Comparison of ENCODE assay signal across 22 mouse cellular contexts in genomic region chr19:46558009-46558408, GRCm38 (mm10). TPM values are rescaled to one million over a fixed set of nuclear protein-coding genes. Genes with fewer than 3 reads are reported as not detected.
DNase-seq lines count a peak whose midpoint lies in the region; ATAC-seq lines count a peak whose summit lies in the region.
"Had no signal": no experiment of that assay in that cellular context is flagged by ENCODE, and none has a peak within 500 bp of the region (broad histone marks: within the 10 kb centered on the region; RNA-seq: fewer than 3 reads in every experiment).

No protein-coding gene starts in this region.

- H3K4me3 ChIP-seq in limb, embryonic 11.5 days (ENCODE audit: low read depth, low read length) = no peak overlapping the region
- no peak overlapping the region for H3K4me3 ChIP-seq in limb, embryonic 10.5 days
- H3K4me3 ChIP-seq in midbrain, embryonic 11.5 days (ENCODE audit: low read depth, low read length) = no peak overlapping the region
- no peak overlapping the region for H3K4me3 ChIP-seq in midbrain, embryonic 15.5 days
- H3K4me3 ChIP-seq: embryonic facial prominence, embryonic 10.5 days; embryonic facial prominence, embryonic 13.5 days; erythroblast, embryonic 14.5 days; forebrain, embryonic 12.5 days; forebrain, embryonic 15.5 days; heart, adult 2 months; heart, embryonic 10.5 days; hindbrain, embryonic 13.5 days had no signal

- H3K9ac ChIP-seq in limb, embryonic 11.5 days (ENCODE audit: low read length) = no peak overlapping the region
- no peak overlapping the region for H3K9ac ChIP-seq in midbrain, embryonic 11.5 days (ENCODE audit: low read length)
- H3K9ac ChIP-seq in midbrain, embryonic 15.5 days = no peak overlapping the region
- H3K9ac ChIP-seq: forebrain, embryonic 12.5 days; forebrain, embryonic 15.5 days; hindbrain, embryonic 13.5 days had no signal

- H3K36me3 ChIP-seq in limb, embryonic 11.5 days (ENCODE audit: control insufficient read depth, insufficient read depth, low read length) = no peaks in the 10 kb centered on the region; the same call in 1 of the 2 replicates
- H3K36me3 ChIP-seq in limb, embryonic 10.5 days = peaks cover 60% of the 10 kb centered on the region
- peaks cover 10% of the 10 kb centered on the region; the same call in 1 of the 2 replicates for H3K36me3 ChIP-seq in midbrain, embryonic 11.5 days (ENCODE audit: control insufficient read depth, insufficient read depth, low read length)
- peaks cover 31% of the 10 kb centered on the region for H3K36me3 ChIP-seq in midbrain, embryonic 15.5 days (replicated peaks)

- H3K4me1 ChIP-seq in limb, embryonic 11.5 days (ENCODE audit: control insufficient read depth, insufficient read depth, low read length) = no peaks in the 10 kb centered on the region
- peaks cover 11% of the 10 kb centered on the region for H3K4me1 ChIP-seq in limb, embryonic 10.5 days
- H3K4me1 ChIP-seq in midbrain, embryonic 11.5 days (ENCODE audit: control insufficient read depth, insufficient read depth, low read length) = no peaks in the 10 kb centered on the region
- H3K4me1 ChIP-seq in midbrain, embryonic 15.5 days = peaks cover 8% of the 10 kb centered on the region; the same call in 1 of the 2 replicates

- 0 out of 2 replicates have a peak overlapping the region, but pooled peaks have one; percentile 30 for H3K27ac ChIP-seq in limb, embryonic 11.5 days (replicated peaks; ENCODE audit: low read depth, low read length)
- no peak overlapping the region for H3K27ac ChIP-seq in limb, embryonic 10.5 days
- no peak overlapping the region for H3K27ac ChIP-seq in midbrain, embryonic 11.5 days (ENCODE audit: low read depth, low read length)
- H3K27ac ChIP-seq in midbrain, embryonic 15.5 days = no peak overlapping the region
- H3K27ac ChIP-seq: embryonic facial prominence, embryonic 10.5 days; embryonic facial prominence, embryonic 13.5 days; forebrain, embryonic 12.5 days; forebrain, embryonic 15.5 days; heart, adult 2 months; heart, embryonic 10.5 days; hindbrain, embryonic 13.5 days had no signal

- H3K27me3 ChIP-seq in limb, embryonic 11.5 days (ENCODE audit: control insufficient read depth, insufficient read depth, low read length) = no peaks in the 10 kb centered on the region
- no peaks in the 10 kb centered on the region for H3K27me3 ChIP-seq in limb, embryonic 10.5 days (ENCODE audit: low read depth, poor library complexity, severe bottlenecking)
- no peaks in the 10 kb centered on the region for H3K27me3 ChIP-seq in midbrain, embryonic 11.5 days (ENCODE audit: control insufficient read depth, insufficient read depth, low read length)
- H3K27me3 ChIP-seq in midbrain, embryonic 15.5 days (replicated peaks) = no peaks in the 10 kb centered on the region
- H3K27me3 ChIP-seq: embryonic facial prominence, embryonic 13.5 days; forebrain, embryonic 12.5 days; forebrain, embryonic 15.5 days; hindbrain, embryonic 13.5 days; Patski had no signal

- WGBS in limb, embryonic 11.5 days = 74% methylated on average over 8 of the region's 8 CpGs
- WGBS in limb, embryonic 10.5 days = 69% methylated on average over 8 of the region's 8 CpGs
- 79% methylated on average over 8 of the region's 8 CpGs for WGBS in midbrain, embryonic 11.5 days
- 87% methylated on average over 8 of the region's 8 CpGs for WGBS in midbrain, embryonic 15.5 days

- ATAC-seq in limb, embryonic 11.5 days (ENCODE audit: insufficient number of reproducible peaks, low FRiP score, low TSS enrichment, low read depth) = no peak
- no peak for ATAC-seq in midbrain, embryonic 11.5 days (ENCODE audit: low FRiP score)
- no peak for ATAC-seq in midbrain, embryonic 15.5 days (replicated peaks)
- ATAC-seq: CD4-positive, CD25-positive, alpha-beta regulatory T cell, adult 4 months; forebrain, embryonic 15.5 days; hindbrain, embryonic 16.5 days; inflammation-experienced regulatory T-cells, adult 6 months; Patski had no signal

- no peaks in the 10 kb centered on the region for H3K9me3 ChIP-seq in limb, embryonic 11.5 days (ENCODE audit: control insufficient read depth, low read length)
- H3K9me3 ChIP-seq in limb, embryonic 10.5 days (replicated peaks) = no peaks in the 10 kb centered on the region
- no peaks in the 10 kb centered on the region for H3K9me3 ChIP-seq in midbrain, embryonic 11.5 days (ENCODE audit: control insufficient read depth, low read length)
- no peaks in the 10 kb centered on the region for H3K9me3 ChIP-seq in midbrain, embryonic 15.5 days
- H3K9me3 ChIP-seq: embryonic facial prominence, embryonic 10.5 days; embryonic facial prominence, embryonic 13.5 days; forebrain, embryonic 12.5 days; forebrain, embryonic 15.5 days; heart, embryonic 10.5 days; hindbrain, embryonic 13.5 days had no signal

- no peak for DNase-seq in limb, embryonic 11.5 days (ENCODE audit: low spot score)
- no peak for DNase-seq in limb, embryonic 10.5 days (ENCODE audit: low spot score)
- DNase-seq in midbrain, embryonic 11.5 days (ENCODE audit: low spot score, missing footprints) = peak; percentile 0
- DNase-seq in brain, adult 2 months (ENCODE audit: low read depth, low spot score) = peak; percentile 31
- DNase-seq in cerebellum, adult 9-10 months = no peak
- DNase-seq: adrenal gland, postnatal 10 days; adrenal gland, postnatal 36 days; embryo, embryonic 11 days; gastrocnemius, postnatal 25 days; heart, adult 2 months had no signal

- no peak overlapping the region for H3K4me2 ChIP-seq in limb, embryonic 11.5 days (ENCODE audit: low read depth, severe bottlenecking)
- no peak overlapping the region for H3K4me2 ChIP-seq in midbrain, embryonic 11.5 days
- H3K4me2 ChIP-seq in midbrain, embryonic 15.5 days = no peak overlapping the region
- H3K4me2 ChIP-seq: embryonic facial prominence, embryonic 13.5 days; forebrain, embryonic 12.5 days; forebrain, embryonic 15.5 days; hindbrain, embryonic 13.5 days had no signal

RNA-seq across cellular contexts. Expression of gene Arl3, which starts 15.0 kb away (rescaled TPM):
- 128 and 133 TPM in 2 replicates for polyA plus RNA-seq in limb, embryonic 11.5 days (2014; fragmentation: Nextera tagmentation; extraction: Ambion mirVana)
- polyA plus RNA-seq in limb, embryonic 10.5 days (2016; fragmentation: Nextera tagmentation; extraction: Ambion mirVana) = 164 and 173 TPM in 2 replicates
- polyA plus RNA-seq in midbrain, embryonic 11.5 days (2014; fragmentation: Nextera tagmentation; extraction: Ambion mirVana) = 155 and 160 TPM in 2 replicates
- 209 and 210 TPM in 2 replicates for polyA plus RNA-seq in midbrain, embryonic 15.5 days (2015; fragmentation: Nextera tagmentation; extraction: Ambion mirVana)

RNA-seq across cellular contexts. Expression of gene Sfxn2, which starts 15.2 kb away (rescaled TPM):
- 15.2 and 15.6 TPM in 2 replicates for polyA plus RNA-seq in limb, embryonic 11.5 days (2014; fragmentation: Nextera tagmentation; extraction: Ambion mirVana)
- 19.0 and 21.7 TPM in 2 replicates for polyA plus RNA-seq in limb, embryonic 10.5 days (2016; fragmentation: Nextera tagmentation; extraction: Ambion mirVana)
- 12.1 and 12.7 TPM in 2 replicates for polyA plus RNA-seq in midbrain, embryonic 11.5 days (2014; fragmentation: Nextera tagmentation; extraction: Ambion mirVana)
- polyA plus RNA-seq in midbrain, embryonic 15.5 days (2015; fragmentation: Nextera tagmentation; extraction: Ambion mirVana) = 10.5 and 11.7 TPM in 2 replicates

RNA-seq across cellular contexts. Expression of gene Wbp1l, which starts 40.9 kb away (rescaled TPM):
- polyA plus RNA-seq in limb, embryonic 11.5 days (2014; fragmentation: Nextera tagmentation; extraction: Ambion mirVana) = 40.4 and 40.8 TPM in 2 replicates
- 49.8 and 52.3 TPM in 2 replicates for polyA plus RNA-seq in limb, embryonic 10.5 days (2016; fragmentation: Nextera tagmentation; extraction: Ambion mirVana)
- 29.0 and 30.3 TPM in 2 replicates for polyA plus RNA-seq in midbrain, embryonic 11.5 days (2014; fragmentation: Nextera tagmentation; extraction: Ambion mirVana)
- 41.1 and 42.6 TPM in 2 replicates for polyA plus RNA-seq in midbrain, embryonic 15.5 days (2015; fragmentation: Nextera tagmentation; extraction: Ambion mirVana)

RNA-seq across cellular contexts. Expression of gene Trim8, which starts 56.5 kb away (rescaled TPM):
- 16.7 and 18.0 TPM in 2 replicates for polyA plus RNA-seq in limb, embryonic 11.5 days (2014; fragmentation: Nextera tagmentation; extraction: Ambion mirVana)
- polyA plus RNA-seq in limb, embryonic 10.5 days (2016; fragmentation: Nextera tagmentation; extraction: Ambion mirVana) = 13.0 and 15.2 TPM in 2 replicates
- 28.6 and 31.7 TPM in 2 replicates for polyA plus RNA-seq in midbrain, embryonic 11.5 days (2014; fragmentation: Nextera tagmentation; extraction: Ambion mirVana)
- 29.9 and 30.5 TPM in 2 replicates for polyA plus RNA-seq in midbrain, embryonic 15.5 days (2015; fragmentation: Nextera tagmentation; extraction: Ambion mirVana)

Comparison
In these comparisons a context has a peak if more than half of its experiments do, and no peak if none do; other contexts are left out.
1. DNase-seq: peak in midbrain, embryonic 11.5 days (single experiment) and brain, adult 2 months (single experiment); none in limb, embryonic 11.5 days (single experiment), limb, embryonic 10.5 days (single experiment) and cerebellum, adult 9-10 months (single experiment).